Comparison of ENCODE assay signal across 19 mouse cellular contexts in the genomic region with DNA sequence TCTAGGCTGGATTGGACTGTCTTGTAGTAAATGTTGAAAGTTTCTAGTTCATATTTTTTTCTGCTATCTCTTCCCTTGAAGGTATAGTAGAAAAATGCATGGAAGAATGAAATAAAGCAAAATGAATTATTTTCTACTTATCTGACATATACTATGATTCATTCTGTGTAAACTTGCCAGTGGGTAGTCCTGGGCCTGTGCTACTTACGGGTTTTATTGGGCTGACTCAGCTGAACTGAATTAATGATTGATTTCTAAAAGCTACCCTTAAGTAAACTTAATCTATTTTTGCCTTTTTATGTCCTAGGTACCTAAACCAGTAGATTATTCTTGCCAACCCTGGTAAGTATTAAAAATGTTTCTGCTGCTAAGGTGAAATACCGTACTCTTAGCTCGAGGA.
"Had no signal": no experiment of that assay in that cellular context is flagged by ENCODE, and none has a peak within 500 bp of the region (broad histone marks: within the 10 kb centered on the region; RNA-seq: fewer than 3 reads in every experiment).

No protein-coding gene starts in this region.

- H3K27me3 ChIP-seq: lung, embryonic 15.5 days; megakaryocyte, embryonic 14.5 days; midbrain, embryonic 13.5 days; midbrain, embryonic 15.5 days; neural tube, embryonic 13.5 days; neural tube, embryonic 15.5 days; stomach, embryonic 15.5 days had no signal

- H3K4me3 ChIP-seq: lung, embryonic 15.5 days; megakaryocyte, embryonic 14.5 days; midbrain, embryonic 13.5 days; midbrain, embryonic 15.5 days; myocyte; neural tube, embryonic 13.5 days; neural tube, embryonic 15.5 days; stomach, embryonic 15.5 days had no signal

- H3K9me3 ChIP-seq: lung, embryonic 15.5 days; megakaryocyte, embryonic 14.5 days; midbrain, embryonic 13.5 days; midbrain, embryonic 15.5 days; neural tube, embryonic 13.5 days; neural tube, embryonic 15.5 days; stomach, embryonic 15.5 days had no signal

- H3K36me3 ChIP-seq: lung, embryonic 15.5 days; midbrain, embryonic 13.5 days; midbrain, embryonic 15.5 days; neural tube, embryonic 13.5 days; neural tube, embryonic 15.5 days; stomach, embryonic 15.5 days had no signal

- ATAC-seq: liver, postnatal 0 days; lung, postnatal 0 days; midbrain, embryonic 13.5 days; midbrain, embryonic 15.5 days had no signal

- H3K4me1 ChIP-seq: lung, embryonic 15.5 days; megakaryocyte, embryonic 14.5 days; midbrain, embryonic 13.5 days; midbrain, embryonic 15.5 days; neural tube, embryonic 13.5 days; neural tube, embryonic 15.5 days; stomach, embryonic 15.5 days had no signal

- DNase-seq: liver, postnatal 0 days; lung, adult 2 months; lung, postnatal 14 days; lung, postnatal 36 days; right cerebral cortex, postnatal 14 days; thymus, postnatal 14 days; thymus, postnatal 36 days had no signal

- H3K9ac ChIP-seq: liver, postnatal 0 days; lung, embryonic 15.5 days; midbrain, embryonic 13.5 days; midbrain, embryonic 15.5 days; neural tube, embryonic 13.5 days; neural tube, embryonic 15.5 days; stomach, embryonic 15.5 days had no signal

- H3K27ac ChIP-seq: lung, embryonic 15.5 days; macrophage; midbrain, embryonic 13.5 days; midbrain, embryonic 15.5 days; neural tube, embryonic 13.5 days; neural tube, embryonic 15.5 days; stomach, embryonic 15.5 days; stomach, postnatal 0 days had no signal

- H3K4me2 ChIP-seq: lung, embryonic 15.5 days; midbrain, embryonic 11.5 days; midbrain, embryonic 13.5 days; midbrain, embryonic 15.5 days; neural tube, embryonic 13.5 days; neural tube, embryonic 15.5 days; stomach, embryonic 15.5 days had no signal
